Mouse (Mus musculus) stomach, postnatal 0 days (tissue): ENCODE measurements at regions not wholly inside any gene's neighbourhood (a gene's known extent, or its start where the extent isn't known, plus 50 kb on each side); places are given as distances from the start of the nearest gene placed in this dataset.

ENCODE experiments used
- ATAC-seq: fragments of 200-750 bp; cut with Nextera tagmentation; 2 replicates; pipeline ENCODE4 v1.8.0; 2017; ENCODE audit not compliant: low FRiP score, low TSS enrichment
- DNase-seq: peaks from one replicate; pipeline ENCODE4 v3.0.0-alpha.2; 2016; ENCODE audit warnings: low spot score
- H3K27ac ChIP-seq: fragments of 300-500 bp; sonication (generic); replicated peaks from 2 replicates; pipeline ENCODE4 v1.5.1; 2014; ENCODE audit warnings: mild to moderate bottlenecking, control low read depth
- H3K27me3 ChIP-seq: fragments of 300-500 bp; sonication (generic); 2 replicates; pipeline ENCODE4 v1.6.1; 2014; ENCODE audit warnings: low read length; ENCODE audit not compliant: control insufficient read depth, insufficient read depth
- H3K36me3 ChIP-seq: fragments of 300-500 bp; sonication (generic); 2 replicates; pipeline ENCODE4 v1.6.1; 2014; ENCODE audit warnings: low read length, mixed read lengths; ENCODE audit not compliant: control insufficient read depth, insufficient read depth
- H3K4me1 ChIP-seq: fragments of 300-500 bp; sonication (generic); replicated peaks from 2 replicates; pipeline ENCODE4 v1.6.1; 2014; ENCODE audit warnings: antibody characterized with exemption; ENCODE audit not compliant: control insufficient read depth, insufficient read depth
- H3K4me2 ChIP-seq: fragments of 300-500 bp; sonication (generic); replicated peaks from 2 replicates; pipeline ENCODE4 v1.6.1; 2014; ENCODE audit warnings: low read depth, mild to moderate bottlenecking, control low read depth, moderate library complexity
- H3K4me3 ChIP-seq: fragments of 300-500 bp; sonication (generic); 2 replicates; pipeline ENCODE4 v1.5.1; 2014; ENCODE audit warnings: low read depth, low read length, control low read depth
- H3K9ac ChIP-seq: fragments of 300-500 bp; sonication (generic); 2 replicates; pipeline ENCODE4 v1.6.1; 2014; ENCODE audit warnings: mild to moderate bottlenecking, low read length, control low read depth, mixed read lengths
- H3K9me3 ChIP-seq: fragments of 300-500 bp; sonication (generic); 2 replicates; pipeline ENCODE4 v1.6.1; 2016; ENCODE audit warnings: low read length; ENCODE audit not compliant: control insufficient read depth
- CTCF ChIP-seq: IDR thresholded peaks from 2 replicates; pipeline ENCODE4 v1.5.1; 2016; ENCODE audit warnings: antibody characterized with exemption, low read depth, mild to moderate bottlenecking, moderate library complexity
- EP300 ChIP-seq: optimal IDR thresholded peaks from 2 replicates; pipeline ENCODE3; 2016; ENCODE audit warnings: antibody characterized with exemption
- WGBS: fragments of 180-500 bp; shearing (Covaris S2); extraction: QIAGEN DNeasy Blood & Tissue Kit; methylation state at CpG from one replicate; pipeline ENCODE4 v1.1.7; 2014; 5-methylcytosine and 5-hydroxymethylcytosine counted together

- 78% methylated on average over 1 of the region's 1 CpGs for WGBS
- no peak overlapping the region for H3K4me3 ChIP-seq
- H3K4me1 ChIP-seq, result no peaks in the 10 kb centered on the region
- DNase-seq (no peak), ATAC-seq (no peak)
- H3K4me2 ChIP-seq, result no peak overlapping the region
- no peaks in the 10 kb centered on the region for H3K9me3 ChIP-seq
- no peak overlapping the region for H3K9ac ChIP-seq
- H3K36me3 ChIP-seq, result no peaks in the 10 kb centered on the region
- TF ChIP-seq CTCF, result no peak
- TF ChIP-seq EP300, result no peak
- H3K27me3 ChIP-seq, result no peaks in the 10 kb centered on the region
- H3K27ac ChIP-seq, result no peak overlapping the region
Observed at GRCm38 (mm10) chr7:63313096-63313495, 100.7 kb upstream of the Chrna7 start.

- peak; percentile 43 for DNase-seq
- WGBS, result 2% methylated on average over 2 of the region's 2 CpGs
Observed at GRCm38 (mm10) chr7:63319594-63319993, 107.2 kb upstream of the Chrna7 start.

GRCm38 (mm10) chr7:63321171-63321570, 108.8 kb upstream of the Chrna7 start:
- Histone ChIP-seq H3K4me1 (no peaks in the 10 kb centered on the region), H3K27me3 (no peaks in the 10 kb centered on the region), H3K27ac (no peak overlapping the region), H3K9me3 (no peaks in the 10 kb centered on the region), H3K4me2 (no peak overlapping the region), H3K4me3 (no peak overlapping the region), H3K9ac (no peak overlapping the region), H3K36me3 (no peaks in the 10 kb centered on the region)
- TF ChIP-seq CTCF (no peak), EP300 (no peak)
- no peak for ATAC-seq
- no peak for DNase-seq
- 73% methylated on average over 5 of the region's 5 CpGs for whole genome bisulfite sequencing

More at GRCm38 (mm10) chr7:63319594-63319993, 107.2 kb upstream of the Chrna7 start:
- Histone ChIP-seq H3K9ac (no peak overlapping the region), H3K27ac (no peak overlapping the region), H3K4me1 (no peaks in the 10 kb centered on the region), H3K4me2 (no peak overlapping the region), H3K9me3 (no peaks in the 10 kb centered on the region), H3K4me3 (no peak overlapping the region), H3K36me3 (no peaks in the 10 kb centered on the region), H3K27me3 (no peaks in the 10 kb centered on the region)
- ATAC-seq, result no peak
- TF ChIP-seq CTCF, result peak; percentile 86
- TF ChIP-seq EP300, result no peak

GRCm38 (mm10) chr7:63321951-63322710, 109.8 kb upstream of the Chrna7 start:
- TF ChIP-seq EP300 (no peak), CTCF (peak; percentile 84)
- ATAC-seq (no peak), DNase-seq (no peak)
- H3K36me3 ChIP-seq, result no peaks in the 10 kb centered on the region
- H3K9ac ChIP-seq, result no peak overlapping the region
- WGBS, result 28% methylated on average over 11 of the region's 11 CpGs
- no peaks in the 10 kb centered on the region for H3K9me3 ChIP-seq
- no peaks in the 10 kb centered on the region for H3K4me1 ChIP-seq
- no peak overlapping the region for H3K4me3 ChIP-seq
- no peak overlapping the region for H3K4me2 ChIP-seq
- no peaks in the 10 kb centered on the region for H3K27me3 ChIP-seq
- H3K27ac ChIP-seq, result no peak overlapping the region

- TF ChIP-seq EP300, result no peak
- peak; percentile 69 for TF ChIP-seq CTCF
- no peak overlapping the region for H3K4me3 ChIP-seq
- no peak overlapping the region for H3K27ac ChIP-seq
- no peaks in the 10 kb centered on the region for H3K9me3 ChIP-seq
- H3K4me2 ChIP-seq, result no peak overlapping the region
- no peaks in the 10 kb centered on the region for H3K4me1 ChIP-seq
- DNase-seq (peak; percentile 20), ATAC-seq (no peak)
- H3K36me3 ChIP-seq, result no peaks in the 10 kb centered on the region
- no peak overlapping the region for H3K9ac ChIP-seq
- no peaks in the 10 kb centered on the region for H3K27me3 ChIP-seq
- WGBS, result 26% methylated on average over 1 of the region's 1 CpGs
Observed at GRCm38 (mm10) chr7:63335146-63335545, 109.4 kb upstream of the Otud7a start.

- no peak for DNase-seq
- Histone ChIP-seq H3K4me3 (no peak overlapping the region), H3K36me3 (no peaks in the 10 kb centered on the region), H3K27ac (no peak overlapping the region), H3K27me3 (no peaks in the 10 kb centered on the region), H3K9me3 (no peaks in the 10 kb centered on the region), H3K4me2 (no peak overlapping the region), H3K4me1 (no peaks in the 10 kb centered on the region), H3K9ac (no peak overlapping the region)
- ATAC-seq, result no peak
- TF ChIP-seq EP300 (no peak), CTCF (no peak)
- 57% methylated on average over 3 of the region's 3 CpGs for WGBS
Observed at GRCm38 (mm10) chr7:63336072-63336471, 108.5 kb upstream of the Otud7a start.
